In the genomic region with DNA sequence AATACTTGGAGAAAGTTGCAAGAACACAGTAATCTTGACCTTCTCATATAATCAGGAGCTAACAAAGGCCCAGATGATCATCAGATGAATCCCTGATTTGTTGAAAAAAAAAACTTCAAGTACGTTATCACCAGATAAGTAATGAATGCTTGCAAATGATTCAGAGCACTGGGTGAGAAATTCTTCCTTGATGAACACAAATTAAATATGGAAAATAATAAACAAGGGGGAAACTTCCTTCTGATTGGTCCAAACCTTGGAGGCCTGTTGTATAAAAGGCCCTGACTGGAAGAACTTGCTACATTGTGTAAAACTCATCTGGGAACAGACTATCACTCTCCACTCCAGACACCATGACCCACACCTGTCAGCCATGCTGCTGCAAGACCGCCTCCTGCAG, we compare ENCODE assay signal across 16 mouse cellular contexts.
"Had no signal": no experiment of that assay in that cellular context is flagged by ENCODE, and none has a peak within 500 bp of the region (broad histone marks: within the 10 kb centered on the region; RNA-seq: fewer than 3 reads in every experiment).

Gene Krtap31-1 (plus strand): TSS at position 301 of the 400 bp plus-strand sequence.

- DNase-seq: cerebellum, adult 8-10 months; cerebellum, adult 9-10 months; cerebellum, adult 9-11 months; cerebellum, postnatal 14 days; cerebellum, postnatal 25 days; cerebellum, postnatal 36 days; embryo, embryonic 11 days; forebrain, postnatal 0 days; gastrocnemius, adult 2 months; gastrocnemius, postnatal 10 days; gastrocnemius, postnatal 14 days; gastrocnemius, postnatal 25 days; gastrocnemius, postnatal 36 days; heart, adult 11 months; heart, adult 18-20 months; heart, adult 2 months had no signal
